25 mouse cellular contexts compared by ENCODE assay signal in the genomic region with DNA sequence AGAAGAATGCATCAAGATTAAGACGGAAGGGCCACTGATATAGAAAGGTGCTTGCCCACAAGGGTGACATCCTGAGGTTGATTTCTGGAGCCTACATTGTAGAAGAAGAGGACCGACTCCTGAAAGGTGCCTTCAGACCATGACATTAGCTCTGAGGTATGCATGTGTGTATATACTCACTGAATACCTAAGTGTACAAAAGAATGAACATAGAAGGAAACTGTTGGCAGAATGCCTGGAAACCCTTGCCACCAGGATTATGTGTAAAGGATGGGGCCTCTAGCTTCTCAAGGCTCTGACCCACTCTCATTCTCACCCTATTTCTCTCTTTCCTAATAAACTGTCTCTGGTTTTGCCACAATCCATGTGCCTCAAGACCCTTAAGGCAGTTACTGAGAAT.
A peak's percentile ranks its signal among the peaks of the same experiment; 100 is the strongest.
DNase-seq lines count a peak whose midpoint lies in the region; ATAC-seq and TF ChIP-seq lines count a peak whose summit lies in the region.
"Had no signal": no experiment of that assay in that cellular context is flagged by ENCODE, and none has a peak within 500 bp of the region (broad histone marks: within the 10 kb centered on the region; RNA-seq: fewer than 3 reads in every experiment).

No protein-coding gene starts in this region.

- H3K27ac ChIP-seq in forebrain, embryonic 14.5 days (ENCODE audit: low read depth, low read length): no peak overlapping the region
- H3K27ac ChIP-seq in forebrain, embryonic 15.5 days (replicated peaks): no peak overlapping the region
- 0 out of 2 replicates have a peak overlapping the region, but pooled peaks have one; percentile 59 for H3K27ac ChIP-seq in stomach, embryonic 14.5 days (ENCODE audit: low read length)
- no peak overlapping the region for H3K27ac ChIP-seq in stomach, postnatal 0 days (replicated peaks)
- H3K27ac ChIP-seq in lung, postnatal 0 days (ENCODE audit: low read length): peak overlapping the region; percentile 33; the same call in 1 of the 2 replicates
- H3K27ac ChIP-seq in liver, postnatal 0 days (ENCODE audit: low read depth): no peak overlapping the region
- H3K27ac ChIP-seq: hindbrain, embryonic 15.5 days; kidney, postnatal 0 days; left cerebral cortex, adult 2 months; neural tube, embryonic 13.5 days had no signal

- no peak overlapping the region for H3K4me2 ChIP-seq in forebrain, embryonic 14.5 days (ENCODE audit: low read length)
- H3K4me2 ChIP-seq in forebrain, embryonic 15.5 days (replicated peaks): no peak overlapping the region
- no peak overlapping the region for H3K4me2 ChIP-seq in stomach, embryonic 14.5 days (replicated peaks; ENCODE audit: low read depth, low read length)
- no peak overlapping the region for H3K4me2 ChIP-seq in stomach, postnatal 0 days (replicated peaks; ENCODE audit: low read depth)
- no peak overlapping the region for H3K4me2 ChIP-seq in lung, postnatal 0 days (replicated peaks; ENCODE audit: low read depth, low read length)
- H3K4me2 ChIP-seq in liver, postnatal 0 days (ENCODE audit: low read depth, low read length): no peak overlapping the region
- H3K4me2 ChIP-seq: heart, embryonic 15.5 days; hindbrain, embryonic 15.5 days; liver, embryonic 11.5 days; midbrain, embryonic 11.5 days; neural tube, embryonic 13.5 days had no signal

- no peak for ATAC-seq in forebrain, embryonic 14.5 days
- no peak for ATAC-seq in forebrain, embryonic 15.5 days (replicated peaks)
- no peak for ATAC-seq in stomach, embryonic 14.5 days (ENCODE audit: insufficient number of reproducible peaks, insufficient read depth, low FRiP score, low read depth)
- no peak for ATAC-seq in stomach, postnatal 0 days (ENCODE audit: low FRiP score, low TSS enrichment)
- ATAC-seq in lung, postnatal 0 days: peak; percentile 56
- ATAC-seq in liver, postnatal 0 days: no peak

- WGBS in forebrain, embryonic 14.5 days: 56% methylated on average over 2 of the region's 2 CpGs
- WGBS in forebrain, embryonic 15.5 days: 68% methylated on average over 2 of the region's 2 CpGs
- 56% methylated on average over 2 of the region's 2 CpGs for WGBS in stomach, embryonic 14.5 days
- WGBS in stomach, postnatal 0 days: 49% methylated on average over 2 of the region's 2 CpGs
- WGBS in lung, postnatal 0 days: 61% methylated on average over 2 of the region's 2 CpGs
- WGBS in liver, postnatal 0 days (ENCODE audit: insufficient replicate concordance): 82% methylated on average over 2 of the region's 2 CpGs

- H3K4me3 ChIP-seq in forebrain, embryonic 14.5 days (ENCODE audit: low read depth, low read length): no peak overlapping the region
- H3K4me3 ChIP-seq in forebrain, embryonic 15.5 days: no peak overlapping the region
- H3K4me3 ChIP-seq in stomach, embryonic 14.5 days (ENCODE audit: low read depth, low read length): no peak overlapping the region
- H3K4me3 ChIP-seq in stomach, postnatal 0 days (ENCODE audit: low read depth, low read length): no peak overlapping the region
- H3K4me3 ChIP-seq in lung, postnatal 0 days (ENCODE audit: low read depth, low read length): no peak overlapping the region
- H3K4me3 ChIP-seq in liver, postnatal 0 days (ENCODE audit: low read depth, low read length): no peak overlapping the region
- H3K4me3 ChIP-seq: heart, embryonic 15.5 days; hindbrain, embryonic 15.5 days; left cerebral cortex, adult 2 months; neural tube, embryonic 13.5 days had no signal

- TF ChIP-seq EP300 in stomach, postnatal 0 days (optimal IDR thresholded peaks at IDR 0.05): no peak
- TF ChIP-seq EP300 in lung, postnatal 0 days (IDR thresholded peaks at IDR 0.05): peak; percentile 62; the same call in 1 of the 2 replicates
- no peak for TF ChIP-seq EP300 in liver, postnatal 0 days (IDR thresholded peaks at IDR 0.05; ENCODE audit: low read depth)

- H3K4me1 ChIP-seq in forebrain, embryonic 14.5 days (ENCODE audit: control insufficient read depth, insufficient read depth, low read length): peaks cover 6% of the 10 kb centered on the region
- H3K4me1 ChIP-seq in forebrain, embryonic 15.5 days: peaks cover 6% of the 10 kb centered on the region
- H3K4me1 ChIP-seq in stomach, embryonic 14.5 days (ENCODE audit: control insufficient read depth, insufficient read depth, low read length): peaks cover 32% of the 10 kb centered on the region
- H3K4me1 ChIP-seq in stomach, postnatal 0 days (replicated peaks; ENCODE audit: control insufficient read depth, insufficient read depth): peaks cover 17% of the 10 kb centered on the region
- H3K4me1 ChIP-seq in lung, postnatal 0 days (ENCODE audit: insufficient read depth, low read depth, low read length): peaks cover 29% of the 10 kb centered on the region; the same call in 1 of the 2 replicates
- peaks cover 6% of the 10 kb centered on the region for H3K4me1 ChIP-seq in liver, postnatal 0 days (ENCODE audit: insufficient read depth)

- no peaks in the 10 kb centered on the region for H3K36me3 ChIP-seq in forebrain, embryonic 14.5 days (ENCODE audit: control insufficient read depth, insufficient read depth, low read length)
- H3K36me3 ChIP-seq in forebrain, embryonic 15.5 days: no peaks in the 10 kb centered on the region
- H3K36me3 ChIP-seq in stomach, embryonic 14.5 days (ENCODE audit: control insufficient read depth, insufficient read depth, low read length): no peaks in the 10 kb centered on the region
- no peaks in the 10 kb centered on the region for H3K36me3 ChIP-seq in stomach, postnatal 0 days (ENCODE audit: control insufficient read depth, insufficient read depth, low read length)
- no peaks in the 10 kb centered on the region for H3K36me3 ChIP-seq in lung, postnatal 0 days (ENCODE audit: insufficient read depth, low read length)
- no peaks in the 10 kb centered on the region for H3K36me3 ChIP-seq in liver, postnatal 0 days (replicated peaks; ENCODE audit: insufficient read depth, low read length)
- H3K36me3 ChIP-seq: G1E; heart, embryonic 15.5 days; hindbrain, embryonic 15.5 days; neural tube, embryonic 13.5 days had no signal

- H3K9me3 ChIP-seq in forebrain, embryonic 14.5 days (replicated peaks; ENCODE audit: control insufficient read depth, low read length): no peaks in the 10 kb centered on the region
- H3K9me3 ChIP-seq in forebrain, embryonic 15.5 days: no peaks in the 10 kb centered on the region
- no peaks in the 10 kb centered on the region for H3K9me3 ChIP-seq in stomach, embryonic 14.5 days (ENCODE audit: control insufficient read depth, low read depth, low read length)
- no peaks in the 10 kb centered on the region for H3K9me3 ChIP-seq in stomach, postnatal 0 days (ENCODE audit: control insufficient read depth, low read length)
- H3K9me3 ChIP-seq in lung, postnatal 0 days (ENCODE audit: low read length): no peaks in the 10 kb centered on the region
- H3K9me3 ChIP-seq in liver, postnatal 0 days (ENCODE audit: low read length): no peaks in the 10 kb centered on the region
- H3K9me3 ChIP-seq: G1E; heart, embryonic 15.5 days; hindbrain, embryonic 15.5 days; neural tube, embryonic 13.5 days had no signal

- peak; percentile 24 for DNase-seq in forebrain, embryonic 14.5 days (ENCODE audit: low spot score)
- no peak for DNase-seq in stomach, postnatal 0 days (ENCODE audit: low spot score)
- peak; percentile 80 for DNase-seq in lung, postnatal 0 days (ENCODE audit: low spot score)
- DNase-seq in adrenal gland, adult 8-10 months: no peak
- DNase-seq in urinary bladder, postnatal 25 days (ENCODE audit: low spot score): no peak
- DNase-seq in liver, postnatal 0 days: no peak
- DNase-seq: adrenal gland, postnatal 25 days; cerebellum, adult 11-12 months; cerebellum, postnatal 25 days; gastrocnemius, postnatal 14 days; heart, postnatal 4 days; kidney, adult 18-20 months; left cerebral cortex, postnatal 4 days; right cerebral cortex, adult 18-20 months; thymus, adult 2 months had no signal

- no peak overlapping the region for H3K9ac ChIP-seq in forebrain, embryonic 14.5 days (ENCODE audit: low read length)
- H3K9ac ChIP-seq in forebrain, embryonic 15.5 days (replicated peaks): no peak overlapping the region
- H3K9ac ChIP-seq in stomach, embryonic 14.5 days (replicated peaks; ENCODE audit: low read depth, low read length): no peak overlapping the region
- no peak overlapping the region for H3K9ac ChIP-seq in stomach, postnatal 0 days (ENCODE audit: low read length)
- no peak overlapping the region for H3K9ac ChIP-seq in lung, postnatal 0 days (replicated peaks; ENCODE audit: low read depth)
- H3K9ac ChIP-seq in liver, postnatal 0 days (replicated peaks): no peak overlapping the region
- H3K9ac ChIP-seq: heart, embryonic 15.5 days; hindbrain, embryonic 15.5 days; neural tube, embryonic 13.5 days had no signal

- no peaks in the 10 kb centered on the region for H3K27me3 ChIP-seq in forebrain, embryonic 14.5 days (replicated peaks; ENCODE audit: control insufficient read depth, insufficient read depth, low read length)
- no peaks in the 10 kb centered on the region for H3K27me3 ChIP-seq in forebrain, embryonic 15.5 days
- no peaks in the 10 kb centered on the region for H3K27me3 ChIP-seq in stomach, embryonic 14.5 days (ENCODE audit: control insufficient read depth, insufficient read depth, low read length)
- H3K27me3 ChIP-seq in stomach, postnatal 0 days (ENCODE audit: control insufficient read depth, insufficient read depth, low read length): no peaks in the 10 kb centered on the region
- H3K27me3 ChIP-seq in lung, postnatal 0 days (replicated peaks; ENCODE audit: insufficient read depth, low read length): no peaks in the 10 kb centered on the region
- H3K27me3 ChIP-seq in liver, postnatal 0 days (ENCODE audit: insufficient read depth, low read length): no peaks in the 10 kb centered on the region
- H3K27me3 ChIP-seq: heart, embryonic 15.5 days; hindbrain, embryonic 15.5 days; neural tube, embryonic 13.5 days had no signal

- TF ChIP-seq CTCF in stomach, postnatal 0 days (IDR thresholded peaks at IDR 0.05; ENCODE audit: low read depth): no peak
- TF ChIP-seq CTCF in lung, postnatal 0 days (IDR thresholded peaks at IDR 0.05): no peak
- no peak for TF ChIP-seq CTCF in liver, postnatal 0 days (IDR thresholded peaks at IDR 0.05; ENCODE audit: low read depth)

Comparison
In these comparisons a context has a peak if more than half of its experiments do, and no peak if none do; other contexts are left out.
1. H3K27ac ChIP-seq: peak in stomach, embryonic 14.5 days (single experiment) and lung, postnatal 0 days (single experiment); none in forebrain, embryonic 14.5 days (single experiment), forebrain, embryonic 15.5 days (single experiment), stomach, postnatal 0 days (single experiment) and liver, postnatal 0 days (single experiment).
2. DNase-seq: peak in forebrain, embryonic 14.5 days (single experiment) and lung, postnatal 0 days (single experiment); none in stomach, postnatal 0 days (single experiment), adrenal gland, adult 8-10 months (single experiment), urinary bladder, postnatal 25 days (single experiment) and liver, postnatal 0 days (single experiment).